Mouse (Mus musculus) intestine, postnatal 0 days (tissue): ENCODE data around the gene Slc6a21. TPM values are rescaled to one million over a fixed set of nuclear protein-coding genes. Genes with fewer than 3 reads are reported as not detected.

ENCODE experiments used
- ATAC-seq: fragments of 200-750 bp; cut with Nextera tagmentation; 2 replicates; pipeline ENCODE4 v1.8.0; 2017; ENCODE audit warnings: mild to moderate bottlenecking, moderate TSS enrichment, moderate library complexity
- H3K27ac ChIP-seq: fragments of 300-500 bp; sonication (generic); 2 replicates; pipeline ENCODE4 v1.5.1; 2014; ENCODE audit warnings: mild to moderate bottlenecking, low read depth, low read length, moderate library complexity
- H3K27me3 ChIP-seq: fragments of 300-500 bp; sonication (generic); replicated peaks from 2 replicates; pipeline ENCODE4 v1.6.1; 2014; ENCODE audit warnings: low read length, mixed read lengths; ENCODE audit not compliant: control insufficient read depth, insufficient read depth
- H3K36me3 ChIP-seq: fragments of 300-500 bp; sonication (generic); 2 replicates; pipeline ENCODE4 v1.6.1; 2014; ENCODE audit warnings: mild to moderate bottlenecking, moderate library complexity; ENCODE audit not compliant: control insufficient read depth, insufficient read depth
- H3K4me1 ChIP-seq: fragments of 300-500 bp; sonication (generic); replicated peaks from 2 replicates; pipeline ENCODE4 v1.6.1; 2014; ENCODE audit warnings: antibody characterized with exemption, low read length, mixed read lengths; ENCODE audit not compliant: control insufficient read depth, insufficient read depth
- H3K4me2 ChIP-seq: fragments of 300-500 bp; sonication (generic); replicated peaks from 2 replicates; pipeline ENCODE4 v1.6.1; 2014; ENCODE audit warnings: low read depth, mild to moderate bottlenecking, moderate library complexity
- H3K4me3 ChIP-seq: fragments of 300-500 bp; sonication (generic); 2 replicates; pipeline ENCODE4 v1.5.1; 2014; ENCODE audit warnings: low read depth, low read length
- H3K9ac ChIP-seq: fragments of 300-500 bp; sonication (generic); 2 replicates; pipeline ENCODE4 v1.6.1; 2014; ENCODE audit warnings: mild to moderate bottlenecking, low read depth, low read length
- H3K9me3 ChIP-seq: fragments of 300-500 bp; sonication (generic); 2 replicates; pipeline ENCODE4 v1.6.1; 2016; ENCODE audit warnings: mixed run types; ENCODE audit not compliant: control insufficient read depth
- CTCF ChIP-seq: sonication (generic); IDR thresholded peaks from 2 replicates; pipeline ENCODE4 v1.5.1; 2016; ENCODE audit warnings: low read depth, mild to moderate bottlenecking, control low read depth, antibody characterized with exemption, moderate library complexity
- WGBS: fragments of 180-500 bp; shearing (Covaris S2); extraction: QIAGEN DNeasy Blood & Tissue Kit; methylation state at CpG from one replicate; pipeline ENCODE4 v1.1.7; 2014; 5-methylcytosine and 5-hydroxymethylcytosine counted together
- polyA plus RNA-seq: library from polyadenylated mRNA; unstranded; fragments of >200 nt; fragmentation: Nextera tagmentation; extraction: Ambion mirVana; gene quantifications from 2 replicates; pipeline ENCODE4 v1.2.1, GENCODE M21; 2015

Gene Slc6a21
- polyA plus RNA-seq, 1 experiment from 2014 or later, result not detected

DNA sequence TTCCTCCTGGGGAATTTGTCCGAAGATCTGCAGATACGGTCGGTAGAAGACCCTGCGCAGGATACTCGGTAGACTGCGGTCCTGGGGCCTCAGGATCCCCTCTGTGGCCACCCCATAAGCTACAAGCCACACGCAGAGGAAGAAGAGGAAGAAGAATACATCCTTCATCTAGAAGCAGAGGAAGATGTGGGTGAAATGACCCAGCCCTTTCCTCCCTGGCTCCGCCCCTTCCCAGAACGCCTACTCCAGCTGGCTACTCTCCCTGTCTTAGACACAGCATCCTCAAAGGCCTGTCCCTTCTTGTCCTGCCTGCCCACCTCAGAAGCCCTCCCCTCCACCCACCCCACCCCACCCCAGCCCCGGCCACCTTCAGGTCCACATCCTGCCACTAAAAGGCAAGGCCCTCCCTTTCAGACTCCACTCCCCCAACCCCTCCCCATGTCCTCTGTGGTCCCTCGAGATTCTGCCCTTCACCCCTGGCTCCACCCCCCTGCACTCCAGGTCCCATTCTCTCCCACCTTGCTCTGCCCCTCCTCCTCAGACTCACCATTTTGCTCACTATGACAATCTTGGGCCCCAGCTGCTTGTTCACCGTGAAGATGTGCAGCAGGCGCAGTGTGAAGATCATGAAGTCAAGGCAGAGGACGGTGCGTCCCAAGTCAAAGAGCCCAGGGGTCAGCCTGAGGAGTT is 31.4 kb downstream of the Slc6a21 start:
- H3K27me3 ChIP-seq, result no peaks in the 10 kb centered on the region

DNA sequence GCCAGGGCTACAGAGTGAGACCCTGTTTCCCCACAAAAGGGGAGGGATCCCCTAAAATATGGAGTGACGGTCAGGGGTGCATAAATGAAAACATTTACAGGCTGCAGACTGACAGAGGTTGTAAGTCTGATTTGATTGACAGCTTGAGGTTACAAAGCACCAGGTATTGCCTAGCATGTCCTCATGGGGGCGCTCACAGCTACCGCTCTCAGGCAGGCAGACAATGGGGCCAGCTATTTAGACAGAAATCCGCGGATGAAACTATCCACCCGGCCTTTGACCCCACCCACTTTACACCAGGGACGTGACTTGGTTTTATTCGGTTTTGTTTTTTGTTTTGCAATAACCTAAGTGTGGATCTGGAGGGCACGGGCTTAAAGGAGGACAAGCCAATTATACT is 32.1 kb downstream of the Slc6a21 start:
- Histone ChIP-seq H3K9me3 (no peaks in the 10 kb centered on the region), H3K9ac (no peak overlapping the region), H3K27me3 (no peaks in the 10 kb centered on the region), H3K4me1 (no peaks in the 10 kb centered on the region; the same call in 1 of the 2 replicates), H3K4me2 (no peak overlapping the region), H3K4me3 (no peak overlapping the region), H3K27ac (no peak overlapping the region), H3K36me3 (peaks cover 47% of the 10 kb centered on the region)
- ATAC-seq, result no peak
- peak; percentile 87 for TF ChIP-seq CTCF
- 17% methylated on average over 9 of the region's 9 CpGs for WGBS

More for the DNA sequence above, 31.4 kb downstream of the Slc6a21 start:
- no peak for TF ChIP-seq CTCF
- H3K4me3 ChIP-seq, result no peak overlapping the region
- ATAC-seq, result no peak
- no peaks in the 10 kb centered on the region; the same call in 1 of the 2 replicates for H3K4me1 ChIP-seq
- H3K4me2 ChIP-seq, result no peak overlapping the region
- H3K9me3 ChIP-seq, result no peaks in the 10 kb centered on the region
- peaks cover 52% of the 10 kb centered on the region for H3K36me3 ChIP-seq
- no peak overlapping the region for H3K27ac ChIP-seq
- WGBS, result 73% methylated on average over 15 of the region's 15 CpGs
- no peak overlapping the region for H3K9ac ChIP-seq

DNA sequence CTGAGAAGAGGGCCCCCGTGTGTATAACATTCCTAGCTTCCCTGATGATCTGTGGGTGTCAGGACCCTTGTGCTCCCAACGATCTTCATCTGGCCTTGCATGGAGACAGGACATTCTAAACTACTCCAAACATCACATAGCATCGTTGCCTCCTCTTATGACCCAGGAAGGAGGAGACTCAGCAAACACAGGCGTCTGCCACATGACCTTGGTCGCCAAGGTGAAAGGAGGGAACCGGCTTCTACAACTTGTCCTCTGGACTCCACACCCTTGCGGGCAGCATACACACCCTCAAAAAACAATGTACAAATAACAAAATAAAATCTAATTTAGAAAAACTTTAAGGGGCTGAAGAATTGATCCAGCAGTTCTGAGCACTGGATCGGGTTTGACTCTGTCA is 34.7 kb downstream of the Slc6a21 start:
- H3K9ac ChIP-seq, result no peak overlapping the region
- ATAC-seq, result no peak

DNA sequence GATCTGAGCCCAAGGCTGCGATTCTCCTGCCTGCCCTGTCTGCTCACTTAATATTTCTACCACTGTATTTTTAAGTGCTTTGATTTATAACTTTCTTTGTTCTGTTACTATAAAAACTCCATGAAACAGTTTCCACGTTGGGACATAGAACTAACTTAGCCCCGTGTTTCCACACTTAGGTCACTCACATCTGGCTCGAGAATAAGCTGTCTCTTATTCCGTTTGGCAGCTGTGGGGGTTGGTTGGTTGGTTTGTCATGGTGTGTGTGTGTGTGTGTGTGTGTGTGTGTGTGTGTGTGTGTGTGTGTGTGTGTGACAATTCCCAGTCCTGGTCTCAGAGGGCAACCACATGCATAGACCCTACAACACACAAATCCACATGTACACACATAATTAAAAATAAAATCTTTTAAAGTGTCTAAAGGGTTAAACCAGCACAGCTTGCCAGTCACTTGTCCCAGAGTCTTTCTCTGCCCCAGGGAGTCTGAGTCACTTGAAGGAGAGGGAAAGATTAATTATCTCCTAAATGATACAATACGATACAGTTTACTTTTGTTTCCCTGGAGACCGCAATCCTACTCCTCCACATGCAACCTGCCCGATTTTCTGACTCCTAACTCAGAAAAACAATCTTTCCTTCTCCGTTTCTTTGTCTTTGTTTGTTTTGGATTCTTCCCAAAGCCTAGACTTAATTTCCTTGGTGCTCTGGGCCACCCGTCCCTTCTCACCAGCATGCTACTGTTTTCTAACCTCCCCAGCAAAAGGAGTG is 35.6 kb downstream of the Slc6a21 start:
- Histone ChIP-seq H3K27me3 (no peaks in the 10 kb centered on the region), H3K27ac (peak overlapping the region; percentile 60), H3K36me3 (peaks cover 58% of the 10 kb centered on the region), H3K4me1 (no peaks in the 10 kb centered on the region; the same call in 1 of the 2 replicates), H3K9ac (no peak overlapping the region), H3K4me2 (no peak overlapping the region; the same call in 1 of the 2 replicates), H3K4me3 (no peak overlapping the region), H3K9me3 (no peaks in the 10 kb centered on the region)
- ATAC-seq, result no peak
- TF ChIP-seq CTCF, result no peak
- 16% methylated on average over 10 of the region's 10 CpGs for WGBS

More for the DNA sequence above, 34.7 kb downstream of the Slc6a21 start:
- Histone ChIP-seq H3K4me3 (no peak overlapping the region), H3K9me3 (no peaks in the 10 kb centered on the region), H3K4me1 (no peaks in the 10 kb centered on the region; the same call in 1 of the 2 replicates), H3K36me3 (peaks cover 58% of the 10 kb centered on the region), H3K4me2 (no peak overlapping the region), H3K27me3 (no peaks in the 10 kb centered on the region), H3K27ac (peak overlapping the region; percentile 54)
- 24% methylated on average over 8 of the region's 8 CpGs for WGBS
- no peak for TF ChIP-seq CTCF

DNA sequence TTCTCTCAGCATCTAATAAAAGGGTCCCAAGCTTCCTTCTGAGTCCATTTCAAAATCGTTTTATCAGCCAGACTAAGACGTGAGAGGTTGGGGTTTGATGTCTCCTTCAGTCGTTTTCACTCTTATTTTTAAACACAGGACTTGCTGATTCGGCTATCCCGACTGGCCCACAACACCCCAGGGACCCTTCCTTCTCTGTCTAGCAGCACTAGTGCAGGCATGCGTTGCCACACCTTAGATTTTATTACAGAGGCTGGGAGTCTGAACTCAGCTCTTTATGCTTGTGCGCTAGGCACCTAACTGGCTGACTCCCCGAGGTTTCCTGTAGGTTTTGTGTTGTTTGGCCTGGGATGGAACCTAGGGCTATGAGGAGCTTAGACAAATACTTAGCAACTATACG is 36.2 kb downstream of the Slc6a21 start:
- H3K27me3 ChIP-seq, result no peaks in the 10 kb centered on the region
- peak overlapping the region; percentile 60 for H3K27ac ChIP-seq
- no peaks in the 10 kb centered on the region; the same call in 1 of the 2 replicates for H3K4me1 ChIP-seq
- no peak overlapping the region for H3K9ac ChIP-seq
- no peak for TF ChIP-seq CTCF
- ATAC-seq, result peak; percentile 34; the same call in 1 of the 2 replicates
- no peak overlapping the region for H3K4me3 ChIP-seq
- no peaks in the 10 kb centered on the region for H3K9me3 ChIP-seq
- WGBS, result 15% methylated on average over 9 of the region's 9 CpGs
- H3K4me2 ChIP-seq, result no peak overlapping the region; the same call in 1 of the 2 replicates
- H3K36me3 ChIP-seq, result peaks cover 58% of the 10 kb centered on the region

DNA sequence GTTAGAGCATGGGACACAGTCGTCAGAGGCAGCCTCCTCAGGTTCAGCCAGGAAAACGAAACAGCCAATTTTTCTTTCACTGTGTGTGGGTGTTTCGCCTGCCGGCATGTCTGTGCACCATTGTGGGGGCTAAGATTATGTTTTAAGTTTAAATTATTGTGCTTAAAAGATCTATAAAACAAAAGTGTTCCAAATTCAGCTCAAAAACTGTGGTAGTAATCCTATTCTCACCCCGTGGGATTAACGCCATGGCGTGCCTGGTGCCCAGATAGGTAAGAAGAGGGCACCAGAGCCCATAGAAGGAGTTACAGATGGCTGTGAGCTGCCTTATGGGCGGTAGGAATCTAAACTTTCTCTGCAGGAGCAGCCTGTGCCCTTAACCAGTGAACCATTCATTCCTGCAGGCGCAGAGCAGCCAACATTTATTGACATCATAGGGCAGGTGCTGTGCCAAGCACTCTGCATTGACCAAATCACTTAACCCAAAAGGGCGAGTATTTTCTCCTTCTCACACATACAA is 37.9 kb downstream of the Slc6a21 start:
- Histone ChIP-seq H3K9ac (no peak overlapping the region), H3K36me3 (peaks cover 61% of the 10 kb centered on the region), H3K4me1 (no peaks in the 10 kb centered on the region; the same call in 1 of the 2 replicates), H3K4me3 (no peak overlapping the region), H3K4me2 (no peak overlapping the region), H3K9me3 (no peaks in the 10 kb centered on the region), H3K27ac (no peak overlapping the region), H3K27me3 (no peaks in the 10 kb centered on the region)
- no peak for TF ChIP-seq CTCF
- ATAC-seq, result no peak
- 89% methylated on average over 10 of the region's 10 CpGs for WGBS
